Mouse (Mus musculus) liver, embryonic 14.5 days (tissue): ENCODE data around the gene Elavl3.

Experiments
- CTCF ChIP-seq: IDR thresholded peaks from 2 replicates; pipeline ENCODE4 v1.5.1; 2016; ENCODE audit warnings: antibody characterized with exemption, low read depth, control low read depth
- EP300 ChIP-seq: IDR thresholded peaks from 2 replicates; pipeline ENCODE4 v1.6.1; 2016; ENCODE audit warnings: antibody characterized with exemption, low read depth

DNA sequence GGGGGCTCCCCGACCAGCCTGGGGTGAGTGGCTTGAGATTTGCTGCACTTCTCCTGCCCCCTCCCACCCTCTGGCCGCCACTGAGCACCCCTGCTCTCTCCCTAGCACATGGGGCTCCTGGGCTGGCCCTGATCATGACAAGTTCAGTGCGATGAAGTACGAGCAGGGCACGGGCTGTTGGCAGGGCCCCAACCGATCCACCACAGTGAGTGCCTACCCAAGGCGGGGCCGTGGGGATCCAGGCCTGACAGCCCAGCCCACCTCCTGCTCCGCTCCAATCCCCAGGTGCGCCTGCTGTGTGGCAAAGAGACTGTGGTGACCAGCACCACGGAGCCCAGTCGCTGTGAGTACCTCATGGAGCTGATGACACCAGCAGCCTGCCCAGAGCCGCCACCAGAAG, 39.1 kb downstream of the Elavl3 start:
- TF ChIP-seq CTCF (no peak), EP300 (no peak)
